Mouse (Mus musculus) frontal cortex, adult 2 months (tissue): Measurements from ENCODE around the gene Pinlyp. TPM values are rescaled to one million over a fixed set of nuclear protein-coding genes. Genes with fewer than 3 reads are reported as not detected.
"Not testable (repeated sequence)": the region's sequence is repeated elsewhere in the genome, so short reads cannot be mapped to it uniquely, and the experiment has no call there.

Experiments
- DNase-seq, 2 experiments: peaks; one replicate each; pipeline ENCODE4 v3.0.0; 2022; ENCODE audit warnings: low spot score in 1 of 2; ENCODE audit errors: extremely low spot score in 1 of 2
- polyA plus RNA-seq: library from polyadenylated mRNA; depleted of rRNA; stranded (reverse); fragments of >200 nt; gene quantifications from 2 replicates; pipeline ENCODE4 v1.2.3, GENCODE M21; 2012

The Pinlyp gene
- polyA plus RNA-seq, 1 experiment, result not detected

DNA sequence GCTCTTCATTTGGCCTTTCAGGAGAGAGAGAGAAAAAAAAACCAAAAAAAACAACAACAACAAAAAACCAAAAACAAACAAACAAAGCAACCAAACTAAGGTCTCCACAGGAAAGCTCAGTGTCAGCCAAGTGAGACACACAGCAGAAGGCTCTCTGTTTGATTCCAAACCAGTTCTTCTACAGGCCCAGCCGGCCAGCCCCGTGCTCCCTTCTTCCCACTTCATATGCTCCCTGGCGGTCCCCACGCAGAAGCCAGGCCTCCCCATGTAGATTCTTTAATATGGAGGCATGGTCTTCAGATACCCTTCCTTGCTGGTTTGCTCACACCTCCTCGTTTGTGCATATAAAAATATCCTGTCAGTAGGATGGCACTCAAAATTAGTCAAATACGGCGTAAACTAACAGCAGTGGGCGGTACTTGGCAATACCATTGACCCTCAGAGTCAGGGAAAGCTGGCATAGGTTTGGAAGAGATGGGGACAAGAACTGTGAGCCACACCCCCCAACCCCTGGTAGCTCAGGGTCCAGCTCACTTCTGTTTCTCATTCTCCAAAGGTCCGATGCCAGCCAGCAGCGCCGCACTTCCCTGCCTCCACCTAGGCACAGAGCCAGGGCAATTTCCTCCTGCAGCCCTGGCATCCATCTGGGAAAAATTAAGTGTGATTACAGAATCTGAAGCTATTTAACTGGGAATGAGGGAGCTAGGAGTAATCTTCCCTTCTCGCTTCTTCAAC, 20.1 kb downstream of the Pinlyp start:
- peak in 1 of 2 experiments; percentile 34 for DNase-seq

DNA sequence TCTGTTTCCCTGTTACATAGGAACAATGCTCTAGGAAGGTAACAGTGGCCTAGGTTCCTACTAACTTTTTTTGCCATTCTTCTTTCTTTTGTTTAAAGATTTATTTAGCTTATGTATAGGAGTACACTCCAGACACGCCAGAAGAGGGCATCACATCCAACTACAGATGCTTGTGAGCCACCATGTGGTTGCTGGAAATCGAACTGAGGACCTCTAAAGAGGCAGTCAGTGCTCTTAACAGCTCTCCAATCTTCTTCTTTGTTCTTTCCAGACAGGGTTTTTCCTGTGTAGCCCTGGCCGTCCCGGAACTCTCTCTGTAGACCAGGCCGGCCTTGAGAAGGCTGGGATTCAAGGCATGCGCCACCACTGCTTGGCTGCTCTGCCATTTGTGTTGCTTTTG, 20.9 kb downstream of the Pinlyp start:
- DNase-seq, result no peak

DNA sequence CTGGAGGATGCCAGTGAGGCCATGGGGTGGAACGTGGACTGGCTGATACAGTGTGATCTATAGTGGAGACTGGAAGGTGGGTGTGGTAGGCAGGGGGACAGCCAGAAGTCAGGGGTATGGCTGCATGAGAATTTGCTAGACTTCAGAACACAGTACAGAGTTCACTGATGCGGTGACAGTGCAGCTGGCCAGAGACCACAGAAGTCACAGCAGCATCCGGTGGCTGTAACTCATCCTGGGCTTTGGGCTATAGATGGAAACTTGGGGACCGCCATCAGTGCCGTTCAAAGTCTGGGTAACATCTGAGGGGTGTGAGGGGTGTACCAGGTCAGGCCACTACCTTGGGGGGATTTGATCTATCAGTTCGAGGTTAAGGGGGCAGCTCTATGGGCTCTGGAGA, 22.2 kb downstream of the Pinlyp start:
- DNase-seq, result no peak

DNA sequence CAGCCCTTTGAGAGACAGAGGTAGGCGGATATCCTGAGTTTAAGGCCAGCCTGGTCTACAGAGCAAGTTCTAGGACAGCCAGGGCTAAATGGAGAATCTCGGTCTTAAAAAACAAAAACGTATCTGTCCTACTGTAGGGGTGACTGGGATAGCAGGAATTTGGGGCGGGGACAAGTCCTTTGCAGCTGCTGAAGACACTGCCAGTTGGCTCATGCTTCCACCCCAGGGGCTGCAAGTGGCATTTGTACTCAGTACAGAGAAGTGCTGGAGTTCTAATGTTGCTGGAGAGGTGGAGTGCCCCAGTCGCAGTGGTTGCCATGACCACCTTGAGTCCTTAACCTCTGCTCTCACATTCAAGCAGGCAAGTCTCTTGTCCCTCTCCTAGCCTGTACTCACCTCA, 23.1 kb downstream of the Pinlyp start:
- DNase-seq, result no peak

DNA sequence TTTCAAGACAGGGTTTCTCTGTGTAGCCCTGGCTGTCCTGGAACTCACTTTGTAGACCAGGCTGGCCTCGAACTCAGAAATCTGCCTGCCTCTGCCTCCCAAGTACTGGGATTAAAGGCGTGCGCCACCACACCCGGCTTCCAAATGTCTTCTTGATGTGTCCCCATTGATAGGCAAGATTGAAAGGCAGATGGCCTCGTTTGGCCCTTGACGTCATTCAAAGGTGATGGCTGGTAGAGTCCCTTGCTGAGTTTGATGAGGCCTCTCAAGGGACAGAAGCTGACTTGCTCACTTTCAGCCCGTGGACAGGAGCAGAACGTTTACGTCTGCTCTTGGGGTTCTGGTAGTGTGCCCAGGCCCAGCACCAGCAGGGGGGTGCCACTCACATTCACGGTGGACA, 25.9 kb downstream of the Pinlyp start:
- DNase-seq, result not testable (repeated sequence)

DNA sequence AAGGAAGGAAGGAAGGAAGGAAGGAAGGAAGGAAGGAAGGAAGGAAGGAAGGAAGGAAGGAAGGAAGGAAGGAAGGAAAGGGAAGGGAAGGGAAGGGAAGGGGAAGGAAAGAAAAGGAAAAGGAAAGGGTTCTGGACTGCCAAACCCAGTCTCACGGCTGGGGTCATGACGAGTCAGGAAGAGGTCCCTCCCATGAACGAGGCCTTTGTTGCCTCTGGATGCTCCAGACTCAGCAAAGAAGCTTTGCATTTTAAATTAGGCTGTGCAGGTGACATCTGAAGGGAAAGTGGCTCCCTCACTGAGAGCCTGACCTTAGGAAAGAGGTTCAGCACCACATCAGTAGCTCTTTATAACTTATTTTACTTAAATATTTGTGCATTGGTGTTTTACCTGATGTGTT, 26.8 kb downstream of the Pinlyp start:
- DNase-seq, result no peak

DNA sequence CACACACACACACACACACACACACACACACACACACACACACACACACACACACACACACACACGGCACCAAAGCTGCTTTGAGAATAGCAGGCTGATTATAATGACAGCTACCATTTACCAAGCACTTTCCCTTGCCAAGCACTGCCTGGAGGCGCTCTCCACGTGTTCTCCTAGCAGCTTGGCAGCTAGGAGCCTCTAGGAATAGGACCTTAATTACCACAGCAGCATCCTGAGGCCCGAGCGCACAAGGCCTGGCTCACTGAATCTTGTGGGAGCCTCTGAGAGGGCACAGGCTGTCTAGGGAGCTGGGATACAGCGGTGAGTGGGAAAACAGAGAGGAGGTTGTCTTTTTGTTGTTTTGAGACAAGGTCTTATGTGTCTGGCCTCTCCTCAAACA, 28.3 kb downstream of the Pinlyp start:
- DNase-seq, result peak; percentile 66 to 67

DNA sequence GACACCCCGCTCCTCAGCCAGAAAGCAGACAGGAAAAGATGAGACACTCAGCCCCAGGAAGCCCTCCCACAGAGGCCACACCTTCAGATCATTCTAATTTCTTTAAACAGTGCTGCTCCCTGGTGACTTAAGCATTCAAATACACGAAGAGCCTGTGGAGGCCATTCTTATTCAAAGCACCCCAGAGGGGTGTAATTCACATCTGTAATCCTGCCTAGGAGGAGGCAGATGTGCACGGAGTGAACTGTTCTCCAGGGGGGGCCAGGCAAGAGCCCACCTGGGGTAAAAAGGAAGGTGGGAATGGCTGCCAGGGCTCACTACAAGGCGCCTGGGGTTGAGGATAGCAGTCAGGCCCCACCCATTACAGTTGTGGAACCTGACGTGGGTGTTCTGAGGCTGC, 28.8 kb downstream of the Pinlyp start:
- peak in 1 of 2 experiments; percentile 32 for DNase-seq

DNA sequence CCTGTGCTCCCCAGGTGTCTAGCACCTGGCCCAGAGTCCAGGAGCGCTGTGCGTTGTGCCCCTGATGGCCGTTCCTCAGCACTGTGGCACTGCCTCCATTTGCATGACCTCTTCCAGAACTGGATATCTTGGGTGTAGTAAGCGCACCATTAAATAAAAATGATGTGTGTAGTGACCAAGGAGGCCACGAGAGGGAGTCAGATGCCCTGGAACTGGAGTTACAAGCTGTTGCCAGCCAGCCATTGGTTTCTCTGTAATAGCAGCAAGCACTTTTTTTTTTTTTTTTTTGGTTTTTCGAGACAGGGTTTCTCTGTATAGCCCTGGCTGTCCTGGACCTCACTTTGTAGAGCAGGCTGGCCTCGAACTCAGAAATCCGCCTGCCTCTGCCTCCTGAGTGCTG, 29.6 kb downstream of the Pinlyp start:
- DNase-seq, result peak in 1 of 2 experiments; percentile 63

DNA sequence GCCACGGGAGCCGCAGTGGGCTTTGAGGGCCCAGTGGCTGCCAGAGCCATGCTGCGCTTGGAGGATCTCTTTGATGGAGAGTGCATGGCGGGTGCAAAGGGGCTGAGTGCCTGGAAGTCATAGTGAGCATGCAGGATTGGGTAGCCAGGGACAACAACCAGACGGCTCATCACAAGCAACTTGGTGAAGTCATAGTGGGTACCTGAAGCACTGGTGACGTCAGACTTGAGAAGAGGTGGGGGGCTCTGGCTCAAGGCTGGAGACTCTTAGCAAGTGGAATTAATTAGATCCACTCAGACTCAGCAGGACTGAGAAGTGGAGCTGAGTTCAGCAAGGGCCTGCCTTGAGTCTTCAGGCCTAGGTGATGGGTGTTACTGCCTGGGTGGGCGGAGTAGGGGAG, 33.6 kb downstream of the Pinlyp start, which contains the start of gene AC161166.1:
Gene AC161166.1, minus strand, starts transcription at position 101 of the 400 bp plus-strand sequence.
- DNase-seq, result no peak

DNA sequence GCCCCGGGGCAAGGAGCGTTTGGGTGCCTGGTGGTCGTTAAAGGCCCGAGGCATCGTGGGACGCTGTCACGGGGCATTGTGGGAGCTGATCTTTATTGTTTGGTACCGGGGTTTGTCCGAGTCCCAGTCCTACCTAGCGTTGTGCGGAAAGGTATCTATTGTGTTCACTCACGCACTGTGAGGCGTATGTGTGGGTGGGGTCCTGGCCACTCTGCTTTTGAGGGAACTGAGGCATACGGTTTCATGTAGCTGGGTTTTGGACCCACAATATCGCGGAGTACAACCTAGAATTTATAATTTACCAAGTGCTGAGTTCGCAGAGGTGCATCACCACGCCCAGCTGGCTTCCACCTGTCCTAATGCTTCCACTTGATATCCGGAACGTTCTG, 38.2 kb downstream of the Pinlyp start:
- no peak for DNase-seq

DNA sequence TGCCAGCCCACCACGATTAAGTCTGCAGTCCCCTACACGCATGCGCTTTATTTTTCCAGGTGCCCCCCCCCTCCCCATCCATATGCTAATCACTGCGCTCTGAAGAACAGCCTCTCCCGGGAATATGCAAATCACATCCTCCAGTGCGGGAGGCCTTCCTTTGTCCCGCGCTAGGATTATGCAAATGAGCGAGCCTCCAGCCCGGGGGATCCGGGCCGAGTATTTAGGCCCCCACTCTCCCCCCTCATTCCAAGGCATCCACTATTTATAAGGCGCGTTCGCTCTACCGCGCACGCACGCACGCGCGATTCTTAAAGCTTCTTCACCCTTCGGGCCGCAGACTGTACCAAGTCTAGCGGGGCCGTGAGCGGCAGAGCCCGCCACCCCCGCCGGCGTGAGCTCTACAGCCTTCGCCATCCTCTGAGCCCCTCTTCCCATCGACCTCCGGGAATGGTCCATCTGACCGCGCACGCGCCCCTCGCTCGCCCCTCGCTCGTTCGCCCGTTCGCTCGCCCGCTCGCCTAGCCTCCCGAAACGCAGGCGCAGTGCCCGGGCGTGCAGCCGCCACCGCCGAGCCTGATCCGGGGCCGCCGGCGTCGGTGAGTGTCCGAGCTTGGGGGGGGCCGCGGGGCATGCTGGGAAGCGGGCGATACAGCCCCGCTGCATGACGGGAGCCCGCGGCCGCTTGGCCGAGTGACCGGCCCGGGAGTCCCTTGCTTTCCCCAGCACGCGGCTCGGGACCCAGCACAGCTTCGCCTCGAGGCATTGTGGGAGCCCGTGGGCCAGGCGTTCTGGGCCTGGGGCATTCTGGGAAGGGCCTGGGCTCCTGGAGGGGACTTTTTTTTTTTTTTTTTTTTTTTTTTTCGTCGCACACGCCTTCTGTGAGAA, 38.8 kb downstream of the Pinlyp start, which contains the start of gene Zfp428:
Gene Zfp428, plus strand, starts transcription at position 169 of the 888 bp plus-strand sequence.
- DNase-seq, result peak; percentile 72 to 84

DNA sequence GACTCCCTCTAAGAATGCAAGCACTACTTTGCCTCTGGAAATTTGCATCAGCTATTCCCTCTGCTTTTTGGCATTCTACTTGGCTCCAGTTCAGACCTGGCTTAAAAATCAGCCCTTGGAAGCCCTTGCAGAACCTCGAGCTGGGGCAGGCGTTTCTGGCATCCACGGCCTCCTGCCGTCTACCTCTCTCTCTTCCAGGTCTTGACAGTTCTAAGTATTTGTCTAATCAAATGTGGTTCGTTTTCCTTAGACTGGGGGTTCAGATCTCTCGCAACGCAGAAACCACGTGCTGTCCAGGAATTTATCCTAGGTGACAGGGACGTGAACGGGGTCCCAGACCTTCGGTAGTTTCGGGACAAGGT, 39.5 kb downstream of the Pinlyp start:
- DNase-seq, result peak; percentile 50 to 76

DNA sequence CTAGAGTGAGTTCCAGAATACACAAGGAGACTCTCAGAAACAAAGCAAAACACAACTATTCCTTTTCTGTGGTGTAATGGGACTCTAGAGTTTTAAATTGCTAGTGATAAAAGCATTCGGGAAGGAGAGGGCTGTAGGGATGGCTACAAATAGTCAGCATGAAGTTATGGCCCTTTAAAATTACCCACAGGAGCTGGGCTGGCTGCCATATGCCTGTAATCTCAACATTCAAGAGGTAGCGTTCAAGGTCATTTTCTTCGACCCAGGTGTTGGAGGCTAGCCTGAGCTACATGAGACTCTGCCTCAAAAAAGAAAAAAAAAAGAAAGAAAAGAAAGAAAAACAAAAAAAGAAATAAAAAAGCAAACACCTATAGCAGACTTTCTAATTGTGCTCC, 39.9 kb downstream of the Pinlyp start:
- DNase-seq, result no peak

DNA sequence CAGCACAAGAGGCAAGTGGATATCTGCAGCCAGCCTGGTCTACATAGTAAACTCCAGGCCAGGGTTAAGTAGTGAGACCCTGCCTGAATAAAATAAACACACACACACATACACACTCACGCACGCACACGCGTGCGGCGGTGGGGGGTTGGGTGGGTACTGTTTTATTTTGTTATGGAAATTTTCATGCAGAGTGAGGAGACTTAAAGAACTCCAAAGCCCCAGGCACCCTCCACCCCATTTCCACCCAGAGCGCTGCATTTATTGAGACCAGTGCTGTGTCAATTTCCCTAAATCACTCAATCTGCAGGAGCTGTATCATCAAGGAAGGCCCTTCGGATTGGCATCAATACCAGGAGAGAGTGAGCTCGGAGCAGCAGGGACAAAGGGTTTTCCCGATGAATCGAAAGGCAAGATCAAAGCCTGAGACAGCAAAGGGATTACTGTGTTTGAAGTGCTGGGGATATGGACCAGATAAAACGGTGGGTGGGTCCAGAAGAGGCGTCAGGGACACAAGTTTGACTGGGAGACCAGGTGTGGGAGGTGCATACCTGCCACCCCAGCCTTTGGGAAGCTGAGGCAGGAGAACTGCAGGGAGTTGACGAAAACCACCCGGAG, 40.4 kb downstream of the Pinlyp start:
- no peak for DNase-seq

DNA sequence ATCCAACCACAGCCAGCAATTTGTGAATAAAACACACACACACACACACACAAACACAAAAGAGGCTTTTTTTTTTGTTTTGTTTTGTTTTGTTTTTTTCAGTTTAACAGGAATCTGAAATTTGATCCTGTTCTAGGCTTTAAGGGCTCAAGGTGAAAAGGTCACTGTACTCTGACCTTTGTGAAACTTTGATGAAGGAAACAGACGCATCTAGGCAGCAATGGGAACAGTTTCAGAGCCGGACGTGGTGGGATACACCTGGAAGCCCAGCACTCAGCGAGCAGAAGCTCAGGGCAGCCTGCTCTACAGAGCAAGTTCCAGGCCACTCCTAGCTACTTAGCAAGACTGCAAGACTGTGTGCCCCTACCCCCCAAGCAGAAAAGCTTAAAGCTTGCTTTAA, 41.0 kb downstream of the Pinlyp start:
- no peak for DNase-seq

DNA sequence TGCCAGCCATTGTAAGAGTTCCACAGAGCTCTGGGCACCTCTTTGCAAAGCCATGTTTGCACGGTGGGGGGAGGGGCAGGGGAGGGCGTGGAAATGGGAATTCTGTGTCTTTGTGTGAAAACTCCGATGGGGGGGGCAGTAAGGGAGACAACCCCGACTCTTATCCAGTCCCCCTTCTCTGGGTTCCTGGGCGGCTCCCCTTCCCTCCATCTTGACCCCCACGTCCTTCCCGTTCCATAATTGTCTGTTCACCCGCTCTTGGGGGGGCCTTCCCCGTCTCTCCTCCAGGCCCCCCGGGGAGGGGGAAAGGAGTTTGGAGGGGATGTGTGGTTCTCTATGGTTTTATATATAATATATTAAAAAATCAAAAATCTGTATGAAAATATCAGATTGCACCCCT, 41.9 kb downstream of the Pinlyp start:
- DNase-seq, result no peak

DNA sequence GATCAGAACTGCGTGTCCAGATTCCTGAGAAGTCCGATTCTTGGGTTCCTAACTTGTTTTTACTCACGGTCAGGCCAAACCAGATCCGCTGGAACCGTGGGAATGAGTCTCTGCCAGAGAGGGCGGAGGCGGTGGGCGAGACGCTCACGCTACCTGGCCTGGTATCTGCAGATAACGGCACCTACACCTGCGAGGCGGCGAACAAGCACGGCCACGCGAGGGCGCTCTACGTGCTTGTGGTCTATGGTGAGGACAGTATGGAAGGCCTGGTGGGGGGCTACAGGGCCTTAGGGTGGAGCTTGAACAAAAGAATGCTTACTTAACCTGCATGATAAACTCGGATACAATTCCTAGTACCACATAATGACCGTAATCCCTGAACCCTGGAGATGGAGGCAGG, 44.4 kb downstream of the Pinlyp start:
- no peak for DNase-seq

DNA sequence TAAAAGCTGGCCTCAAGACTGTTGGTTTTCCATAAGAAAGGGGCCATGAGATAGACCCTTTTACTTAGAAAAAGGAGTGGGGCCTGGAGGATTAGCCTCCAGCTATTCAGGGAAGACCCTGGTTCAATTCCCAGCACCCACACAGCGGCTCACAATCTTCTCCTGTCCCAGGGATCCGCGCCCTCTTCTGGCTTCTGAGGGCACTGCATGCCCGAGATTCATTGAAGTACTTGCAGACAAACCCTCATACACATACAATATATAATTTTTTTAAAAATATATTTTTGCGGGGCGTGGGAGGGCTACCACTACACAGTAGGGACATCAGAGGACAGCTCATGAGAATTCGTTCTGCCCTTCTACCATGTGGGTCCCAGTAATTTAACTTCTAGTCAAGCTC, 45.0 kb downstream of the Pinlyp start:
- peak in 1 of 2 experiments; percentile 62 for DNase-seq

DNA sequence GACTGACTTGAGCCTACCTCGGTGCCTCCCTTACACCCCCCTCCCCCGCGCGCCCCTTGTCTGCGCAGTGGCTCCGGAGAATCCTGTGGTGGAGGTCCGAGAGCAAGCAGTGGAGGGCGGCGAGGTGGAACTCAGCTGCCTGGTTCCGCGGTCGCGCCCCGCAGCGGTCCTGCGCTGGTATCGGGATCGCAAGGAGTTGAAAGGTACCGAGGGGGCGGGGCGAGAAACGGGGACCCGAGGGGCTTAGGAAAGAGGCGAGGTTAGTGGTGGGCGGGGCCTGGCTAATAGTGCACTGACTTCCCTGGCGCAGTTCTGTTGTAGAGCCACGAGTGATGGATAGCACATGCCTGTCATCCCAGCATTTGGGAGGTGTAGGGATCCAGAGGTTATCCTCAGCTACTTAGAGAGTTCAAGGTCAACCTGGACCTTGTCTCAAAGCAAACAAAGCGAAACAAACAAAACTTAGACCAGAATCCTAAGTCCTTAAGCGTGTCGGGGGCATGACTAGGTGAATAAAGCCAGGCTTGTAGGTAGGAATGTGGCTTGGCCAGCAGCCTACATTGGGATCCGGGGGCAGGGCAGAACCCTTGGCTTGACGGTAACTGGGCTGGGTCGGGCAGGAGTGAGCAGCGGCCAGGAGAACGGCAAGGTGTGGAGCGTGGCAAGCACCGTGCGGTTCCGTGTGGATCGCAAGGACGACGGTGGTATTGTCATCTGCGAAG, 45.9 kb downstream of the Pinlyp start:
- no peak for DNase-seq
